Mouse (Mus musculus) layer of hippocampus, adult 2 months (tissue): Measurements from ENCODE around the gene Hoxd13. TPM values are rescaled to one million over a fixed set of nuclear protein-coding genes. Genes with fewer than 3 reads are reported as not detected.

Source experiments
- DNase-seq, 2 experiments: peaks; one replicate each; pipeline ENCODE4 v3.0.0; 2022; ENCODE audit warnings: low spot score in 2 of 2
- H3K27ac ChIP-seq: fragments of 200-600 bp; 2 replicates; pipeline ENCODE4 v1.8.1; 2022
- H3K4me3 ChIP-seq: fragments of 200-600 bp; 2 replicates; pipeline ENCODE4 v1.8.1; 2022; ENCODE audit warnings: mild to moderate bottlenecking
- CTCF ChIP-seq: fragments of 200-600 bp; conservative IDR thresholded peaks from 2 replicates; pipeline ENCODE4 v1.8.1; 2022; ENCODE audit warnings: antibody characterized with exemption, mild to moderate bottlenecking, moderate library complexity
- total RNA-seq, 2 experiments: library from RNA; stranded (reverse); gene quantifications; 2 replicates each; pipeline ENCODE4 v1.2.3; 2021

Hoxd13 gene
- total RNA-seq, 2 experiments from 2014 or later: not detected

- no peak for TF ChIP-seq CTCF
- Histone ChIP-seq H3K4me3 (no peak overlapping the region), H3K27ac (no peak overlapping the region)
- DNase-seq: no peak
Observed at GRCm38 (mm10) chr2:74695813-74696430, 27.8 kb downstream of the Hoxd13 start.

DNA sequence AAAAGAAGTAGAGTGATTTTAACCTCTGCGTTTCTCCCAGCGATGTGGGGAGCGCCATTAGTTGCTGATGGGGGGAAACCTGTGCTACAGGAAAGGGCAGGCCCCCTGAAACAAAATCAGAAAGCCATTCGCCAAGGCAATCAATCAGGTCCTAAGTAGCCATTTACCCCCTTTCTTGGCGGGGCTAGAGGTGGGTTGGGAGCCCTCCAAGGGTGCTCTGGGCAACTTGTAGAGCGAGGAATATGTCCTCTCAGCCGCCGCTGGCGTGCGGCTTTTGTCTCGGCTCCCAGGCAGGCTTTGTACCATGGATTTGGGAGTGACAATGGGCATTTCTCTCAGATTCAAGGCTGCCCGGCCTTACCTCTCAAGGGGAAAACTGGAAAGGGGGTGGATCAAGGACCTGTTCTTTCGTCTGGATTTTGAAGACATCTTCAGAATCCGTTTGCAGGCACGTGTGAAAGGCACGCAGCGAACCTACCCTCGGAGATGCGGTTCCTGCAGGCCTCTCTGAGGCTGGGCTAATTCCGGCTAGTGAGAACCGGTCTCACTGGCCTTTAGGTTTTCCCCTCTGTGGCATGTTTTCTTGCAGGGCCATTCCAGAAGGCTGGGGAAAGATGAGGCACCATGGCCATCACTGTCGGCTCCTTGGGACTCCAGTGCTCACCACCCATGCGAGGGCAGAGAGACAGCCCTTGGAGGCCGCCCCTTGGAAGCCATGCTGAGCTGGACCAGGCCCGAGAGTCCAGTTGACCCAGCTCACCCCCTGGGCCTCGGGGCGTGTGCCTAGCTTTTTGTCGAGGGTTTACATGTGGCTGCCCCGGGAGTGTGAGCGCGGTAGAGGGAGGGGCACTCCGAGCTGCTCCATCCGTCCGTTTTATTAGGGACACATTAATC is 28.6 kb downstream of the Hoxd13 start:
- no peak overlapping the region for H3K27ac ChIP-seq
- H3K4me3 ChIP-seq: no peak overlapping the region
- no peak for TF ChIP-seq CTCF
- no peak for DNase-seq

DNA sequence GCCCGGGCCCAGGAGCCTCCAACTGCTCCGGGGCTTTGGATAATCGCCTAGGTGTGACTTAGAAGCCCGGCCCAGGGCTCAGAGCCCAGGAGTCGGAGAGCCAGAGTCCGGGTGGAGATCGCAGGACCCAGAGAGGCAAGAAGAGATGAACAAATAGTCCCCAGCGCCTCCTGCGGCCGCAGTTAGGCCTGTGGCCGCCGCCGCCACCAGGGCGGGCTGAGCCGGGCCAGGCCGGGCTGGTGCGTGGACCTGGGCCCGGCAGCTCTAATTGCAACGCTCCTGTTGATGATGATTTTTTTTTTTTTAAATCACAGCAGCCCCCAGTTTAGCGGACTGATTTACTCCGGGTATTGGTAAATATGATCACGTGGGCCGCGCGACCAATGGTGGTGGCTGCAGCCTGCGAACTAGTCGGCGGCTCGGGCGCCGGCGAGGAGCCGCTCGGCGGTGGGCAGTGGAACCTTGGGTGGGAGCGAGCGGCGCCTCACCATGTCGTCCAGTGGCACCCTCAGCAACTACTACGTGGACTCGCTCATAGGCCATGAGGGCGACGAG is 29.5 kb downstream of the Hoxd13 start, which contains the start of gene Hoxd9:
TSS of gene Hoxd9 (plus strand) at position 161 of the 555 bp plus-strand sequence.
- peak within 1 kb of the TSS; percentile 34 for H3K4me3 ChIP-seq
- no peak for DNase-seq

DNA sequence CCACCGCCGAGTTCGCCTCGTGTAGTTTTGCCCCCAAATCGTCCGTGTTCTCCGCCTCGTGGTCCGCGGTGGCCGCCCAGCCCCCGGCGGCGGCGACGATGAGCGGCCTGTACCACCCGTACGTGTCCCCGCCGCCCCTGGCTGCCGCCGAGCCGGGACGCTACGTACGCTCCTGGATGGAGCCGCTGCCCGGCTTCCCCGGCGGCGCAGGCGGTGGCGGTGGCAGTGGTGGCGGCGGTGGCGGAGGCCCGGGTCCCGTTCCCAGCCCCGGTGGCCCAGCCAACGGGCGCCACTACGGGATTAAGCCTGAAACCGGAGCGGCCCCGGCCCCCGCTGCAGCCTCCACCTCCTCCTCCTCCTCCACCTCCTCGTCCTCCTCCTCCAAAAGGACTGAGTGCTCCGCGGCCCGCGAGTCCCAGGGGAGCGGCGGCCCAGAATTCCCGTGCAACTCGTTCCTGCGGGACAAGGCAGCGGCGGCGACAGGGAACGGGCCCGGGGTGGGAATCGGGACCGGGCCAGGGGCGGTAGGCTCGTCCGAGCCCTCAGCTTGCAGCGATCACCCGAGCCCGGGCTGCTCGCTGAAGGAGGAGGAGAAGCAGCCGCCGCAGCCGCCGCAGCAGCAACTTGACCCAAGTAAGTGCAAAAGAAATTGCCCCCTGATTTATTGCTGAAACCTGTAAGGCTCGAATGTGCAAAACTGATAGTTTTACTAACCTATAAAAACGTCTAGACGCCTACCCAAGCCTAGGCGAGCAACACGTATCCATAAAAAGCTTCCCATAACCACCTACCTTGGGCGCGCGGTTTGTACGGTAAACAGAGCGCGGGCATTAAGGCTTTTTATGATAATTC is 30.3 kb downstream of the Hoxd13 start:
- H3K4me3 ChIP-seq: peak overlapping the region; percentile 34; the same call in 1 of the 2 replicates
- DNase-seq: no peak
- H3K27ac ChIP-seq: no peak overlapping the region
- TF ChIP-seq CTCF: no peak

More for the DNA sequence above, 29.5 kb downstream of the Hoxd13 start, which contains the start of gene Hoxd9:
- H3K27ac ChIP-seq: no peak within 1 kb of the TSS
- peak; percentile 28 for TF ChIP-seq CTCF

DNA sequence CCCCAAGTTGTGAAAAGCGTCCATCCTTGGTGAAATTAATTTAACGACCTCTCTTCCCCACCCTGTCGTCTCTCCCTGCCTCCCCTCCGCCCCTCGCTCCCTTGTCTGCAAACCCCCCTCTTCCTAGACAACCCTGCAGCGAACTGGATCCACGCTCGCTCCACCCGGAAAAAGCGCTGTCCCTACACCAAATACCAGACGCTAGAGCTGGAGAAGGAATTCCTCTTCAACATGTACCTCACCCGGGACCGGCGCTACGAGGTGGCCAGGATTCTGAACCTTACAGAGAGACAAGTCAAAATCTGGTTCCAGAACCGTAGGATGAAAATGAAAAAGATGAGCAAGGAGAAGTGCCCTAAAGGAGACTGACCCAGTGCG is 30.9 kb downstream of the Hoxd13 start:
- Histone ChIP-seq H3K4me3 (no peak overlapping the region), H3K27ac (no peak overlapping the region)
- DNase-seq: no peak
- TF ChIP-seq CTCF: no peak

GRCm38 (mm10) chr2:74699664-74700545 is 31.8 kb downstream of the Hoxd13 start:
- DNase-seq: no peak
- no peak overlapping the region for H3K27ac ChIP-seq
- no peak for TF ChIP-seq CTCF
- H3K4me3 ChIP-seq: no peak overlapping the region

GRCm38 (mm10) chr2:74700546-74701112 is 32.5 kb downstream of the Hoxd13 start:
- TF ChIP-seq CTCF: no peak
- no peak overlapping the region for H3K4me3 ChIP-seq
- no peak for DNase-seq

DNA sequence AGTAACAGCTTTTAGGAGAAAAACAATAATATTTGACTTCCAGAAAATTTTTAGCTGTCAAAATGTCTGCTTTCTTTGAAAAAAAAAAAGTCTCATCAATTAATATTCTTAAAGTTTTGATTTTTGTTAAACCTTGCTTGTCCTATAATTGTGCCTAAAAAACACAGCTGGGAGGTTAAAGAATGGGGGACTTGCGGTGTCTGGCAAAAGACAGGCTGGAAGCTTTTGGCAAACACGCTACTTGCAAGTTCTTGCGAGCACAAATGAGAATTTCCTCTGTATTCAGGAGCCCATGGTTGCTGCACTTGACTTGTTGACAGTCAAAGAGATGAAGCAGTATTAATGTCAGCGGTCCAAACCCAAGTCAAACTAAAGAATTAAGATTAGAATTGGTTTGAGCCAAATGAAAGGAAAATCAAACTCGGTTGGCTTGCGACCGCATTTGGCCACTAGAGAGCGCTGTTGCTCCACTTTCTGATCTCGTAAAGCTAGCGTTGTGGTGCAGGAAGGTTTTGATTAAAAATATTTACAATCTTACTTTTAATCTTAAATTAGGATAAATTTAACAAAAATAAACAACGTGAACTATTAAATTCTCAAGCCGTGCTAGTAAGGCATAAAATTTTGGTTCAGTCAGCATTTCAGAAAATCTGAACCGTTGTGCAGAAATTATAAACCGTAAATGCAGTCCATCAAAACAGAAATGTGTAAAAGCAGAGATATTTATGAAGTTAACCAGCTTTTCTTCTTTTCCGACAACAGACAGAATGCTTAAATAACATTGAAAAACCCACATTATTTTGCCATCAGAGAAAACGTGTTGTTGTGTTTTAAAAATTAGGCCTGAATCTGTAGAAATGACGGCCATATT is 34.1 kb downstream of the Hoxd13 start:
- DNase-seq: peak; percentile 35 to 78
- Histone ChIP-seq H3K4me3 (no peak overlapping the region), H3K27ac (no peak overlapping the region)
- TF ChIP-seq CTCF: peak; percentile 98

More at GRCm38 (mm10) chr2:74700546-74701112, 32.5 kb downstream of the Hoxd13 start:
- H3K27ac ChIP-seq: no peak overlapping the region

- no peak overlapping the region for H3K4me3 ChIP-seq
- DNase-seq: no peak
- TF ChIP-seq CTCF: no peak
- H3K27ac ChIP-seq: no peak overlapping the region
Observed at GRCm38 (mm10) chr2:74702820-74703219, 34.7 kb downstream of the Hoxd13 start.

GRCm38 (mm10) chr2:74703317-74703716 is 35.2 kb downstream of the Hoxd13 start:
- DNase-seq: no peak
- no peak for TF ChIP-seq CTCF
- H3K4me3 ChIP-seq: no peak overlapping the region
- no peak overlapping the region for H3K27ac ChIP-seq
